Mouse (Mus musculus) thymus, postnatal 10 days (tissue): ENCODE measurements at regions not wholly inside any gene's neighbourhood (a gene's known extent, or its start where the extent isn't known, plus 50 kb on each side); places are given as distances from the start of the nearest gene placed in this dataset.

Source experiments
- DNase-seq, 2 experiments: peaks; one replicate each; pipeline ENCODE4 v3.0.0; 2021; ENCODE audit warnings: low spot score in 2 of 2

DNA sequence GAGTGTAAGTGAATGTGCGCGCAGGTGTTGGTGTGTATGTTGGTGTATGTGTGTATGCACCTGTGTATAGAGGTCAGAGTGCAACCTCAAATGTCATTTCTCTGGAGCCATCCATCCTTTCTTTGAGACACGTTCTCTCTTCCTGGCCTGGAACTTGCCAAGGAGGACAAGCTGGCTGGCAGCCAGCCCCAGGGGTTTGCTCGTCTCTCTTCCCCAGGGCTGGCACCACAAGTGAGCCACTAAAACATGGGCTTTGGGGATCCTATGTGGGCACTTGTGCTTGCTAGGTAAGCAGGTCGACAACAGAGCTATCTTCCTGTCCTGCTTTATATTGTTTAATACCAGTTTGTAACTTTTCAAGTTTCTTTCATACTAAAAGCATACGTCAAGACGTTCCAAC lies 189.8 kb upstream of the Cxcr4 start:
- no peak for DNase-seq

GRCm38 (mm10) chr1:128781311-128781710 lies 189.2 kb upstream of the Cxcr4 start:
- DNase-seq: no peak

DNA sequence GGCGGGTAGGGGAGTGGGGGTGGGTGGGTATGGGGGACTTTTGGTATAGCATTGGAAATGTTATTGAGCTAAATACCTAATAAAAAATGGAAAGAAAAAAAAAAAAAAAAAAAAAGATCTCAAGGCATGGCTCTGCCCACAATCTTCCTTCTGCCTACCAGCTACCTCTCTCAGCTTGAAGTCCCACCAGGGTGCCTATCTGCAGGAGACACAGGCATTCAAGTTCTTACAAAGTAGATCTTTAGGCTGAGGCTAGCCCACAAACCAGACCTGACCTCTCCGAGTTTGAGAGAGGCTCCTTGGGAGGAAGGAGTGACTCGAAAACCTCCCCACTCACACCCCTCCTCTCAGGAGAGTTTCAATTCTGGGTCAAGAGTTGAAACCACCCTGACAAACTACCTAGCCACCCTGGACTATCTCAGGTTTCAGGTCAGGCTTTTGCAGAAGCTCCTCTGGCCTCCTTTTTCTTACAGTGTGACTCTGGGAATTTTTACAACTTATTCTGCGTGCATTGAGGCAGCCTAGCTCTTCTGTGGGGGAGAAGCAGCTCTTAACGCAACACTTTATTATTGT lies 187.6 kb upstream of the Cxcr4 start:
- DNase-seq: no peak

GRCm38 (mm10) chr1:128772440-128772839 lies 180.3 kb upstream of the Cxcr4 start:
- no peak for DNase-seq

GRCm38 (mm10) chr1:128770786-128771185 lies 178.7 kb upstream of the Cxcr4 start:
- DNase-seq: no peak

- no peak for DNase-seq
Observed at GRCm38 (mm10) chr1:128767991-128768390, 175.9 kb upstream of the Cxcr4 start.

- no peak for DNase-seq
Observed at GRCm38 (mm10) chr1:128767415-128767814, 175.3 kb upstream of the Cxcr4 start.

DNA sequence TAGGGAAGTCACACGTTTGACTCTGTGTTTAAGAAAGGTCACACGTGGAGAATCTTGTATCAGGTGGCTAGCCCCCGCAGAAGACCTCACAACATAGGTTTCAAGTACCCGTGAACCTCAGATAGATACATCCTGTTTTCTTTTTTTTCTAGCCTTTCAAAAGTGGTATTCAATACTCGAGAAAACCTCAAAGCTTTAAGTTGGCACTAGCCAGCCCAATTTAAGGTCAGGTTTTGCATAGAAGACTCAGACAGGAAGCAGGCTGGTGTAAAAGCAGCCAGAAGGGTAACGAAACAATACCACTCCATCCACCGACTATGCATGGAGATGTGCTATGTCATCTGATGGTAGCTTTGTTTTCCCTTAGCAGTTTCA lies 174.8 kb upstream of the Cxcr4 start:
- peak in 1 of 2 experiments; percentile 25 for DNase-seq

DNA sequence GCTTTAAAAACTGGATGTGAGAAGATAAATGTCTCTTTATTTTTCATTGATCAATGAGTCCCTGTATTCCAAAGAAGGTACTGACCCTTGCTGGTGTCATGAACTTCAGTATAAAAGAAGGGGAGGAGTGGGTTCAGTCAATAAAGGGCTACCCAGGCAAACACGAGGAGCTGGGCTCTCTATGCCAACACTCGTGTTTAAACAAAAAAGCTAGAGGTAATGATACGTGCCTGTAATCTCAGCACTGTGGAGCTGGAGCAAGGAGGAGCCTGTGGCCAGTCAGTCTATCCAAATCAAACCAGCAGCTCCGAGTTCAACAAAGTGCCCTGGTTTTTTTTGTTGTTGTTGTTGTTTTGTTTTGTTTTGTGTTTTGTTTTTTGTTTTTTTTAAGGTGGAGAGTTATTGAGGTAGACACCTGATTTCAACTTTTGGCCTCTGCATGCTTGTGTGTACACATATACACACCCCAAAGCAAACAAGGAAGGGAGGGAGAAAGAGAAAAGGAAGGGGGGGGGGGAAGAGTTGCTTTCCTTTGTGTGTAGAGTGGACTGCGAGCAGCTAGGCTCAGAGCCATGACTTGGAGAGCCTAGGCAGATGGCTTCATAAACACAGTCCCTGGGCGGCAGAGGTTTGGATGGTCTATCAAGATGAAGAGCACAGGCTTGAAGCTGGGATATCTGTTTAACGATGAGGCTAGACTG lies 174.2 kb upstream of the Cxcr4 start:
- DNase-seq: no peak

DNA sequence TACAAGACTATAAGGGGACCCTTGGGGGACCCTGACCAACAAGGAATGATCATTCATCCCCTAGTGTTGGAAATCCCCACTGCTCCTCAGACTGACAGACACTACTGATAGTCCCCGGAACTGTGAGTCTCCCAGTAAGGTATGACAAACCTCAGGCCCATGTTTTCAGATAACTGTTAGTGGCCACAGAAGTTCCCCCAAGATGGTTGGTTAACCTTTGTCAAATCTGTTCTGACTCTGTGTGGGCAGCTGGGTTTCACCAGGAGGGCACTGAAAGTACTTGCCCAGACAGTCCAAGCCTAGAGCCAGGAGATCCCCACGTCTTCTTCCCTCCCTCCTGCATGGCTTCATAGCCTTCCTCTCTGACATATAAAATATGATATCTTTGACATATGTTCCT lies 173.5 kb upstream of the Cxcr4 start:
- no peak for DNase-seq

GRCm38 (mm10) chr1:128765142-128765541 lies 173.0 kb upstream of the Cxcr4 start:
- DNase-seq: no peak

GRCm38 (mm10) chr1:128762854-128763253 lies 170.8 kb upstream of the Cxcr4 start:
- no peak for DNase-seq

GRCm38 (mm10) chr1:128762076-128762475 lies 170.0 kb upstream of the Cxcr4 start:
- no peak for DNase-seq

DNA sequence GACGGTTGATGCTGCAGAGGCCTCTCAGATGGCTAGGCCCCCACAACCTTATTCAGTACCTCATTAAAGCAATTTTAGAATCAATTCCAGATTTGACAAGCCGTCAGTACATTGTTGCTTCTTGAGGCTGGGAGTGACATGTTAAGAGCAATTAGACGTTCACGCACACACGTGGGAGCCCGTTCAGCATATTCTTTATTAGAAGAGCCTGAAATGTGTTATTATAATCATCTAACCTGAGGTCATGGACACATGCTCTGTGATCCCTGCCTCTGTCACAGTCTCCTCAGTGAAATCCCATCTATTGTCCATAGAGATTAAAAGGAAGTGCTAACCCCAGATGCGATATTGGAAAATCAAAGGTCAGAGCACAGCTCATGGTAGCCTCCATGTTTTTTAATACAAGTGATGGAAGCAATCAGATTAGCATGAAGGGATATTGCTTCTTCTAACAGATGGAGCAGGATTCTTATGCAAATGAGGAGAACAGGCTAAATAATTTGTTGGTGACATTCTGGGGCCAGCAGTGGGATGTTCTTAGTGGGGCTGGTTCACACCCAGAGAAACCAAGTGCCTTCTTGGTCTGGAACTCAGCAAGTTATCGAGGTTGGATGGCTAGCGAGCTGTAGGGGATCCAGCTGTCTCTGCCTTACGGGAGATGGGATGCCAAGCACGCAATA lies 166.8 kb upstream of the Cxcr4 start:
- no peak for DNase-seq

DNA sequence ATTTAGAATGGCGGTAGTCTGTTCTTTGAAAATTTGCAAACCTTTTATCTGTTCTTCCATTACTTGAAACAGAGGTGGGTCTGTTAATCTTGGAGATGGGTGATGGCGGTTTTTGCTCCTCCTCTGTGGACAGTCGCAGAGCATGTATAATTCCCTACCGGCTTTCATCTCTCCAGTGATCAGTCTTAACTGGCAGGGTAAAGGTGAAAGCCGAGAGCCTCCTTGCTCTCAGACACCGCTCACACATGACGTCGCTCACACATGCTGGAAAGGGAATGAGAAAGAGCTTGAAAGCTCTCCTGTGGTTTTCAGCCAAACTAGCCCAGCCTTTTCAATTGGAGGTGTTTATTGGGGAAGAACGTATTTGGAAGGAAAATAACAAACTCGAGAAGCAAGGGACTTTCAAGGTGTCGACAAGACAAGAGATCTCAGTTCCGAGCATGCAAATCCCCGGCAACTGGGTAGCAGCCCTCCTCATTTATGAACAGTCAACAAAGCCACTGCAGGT lies 166.3 kb upstream of the Cxcr4 start:
- no peak for DNase-seq

GRCm38 (mm10) chr1:128753427-128754012 lies 161.4 kb upstream of the Cxcr4 start:
- DNase-seq: no peak

DNA sequence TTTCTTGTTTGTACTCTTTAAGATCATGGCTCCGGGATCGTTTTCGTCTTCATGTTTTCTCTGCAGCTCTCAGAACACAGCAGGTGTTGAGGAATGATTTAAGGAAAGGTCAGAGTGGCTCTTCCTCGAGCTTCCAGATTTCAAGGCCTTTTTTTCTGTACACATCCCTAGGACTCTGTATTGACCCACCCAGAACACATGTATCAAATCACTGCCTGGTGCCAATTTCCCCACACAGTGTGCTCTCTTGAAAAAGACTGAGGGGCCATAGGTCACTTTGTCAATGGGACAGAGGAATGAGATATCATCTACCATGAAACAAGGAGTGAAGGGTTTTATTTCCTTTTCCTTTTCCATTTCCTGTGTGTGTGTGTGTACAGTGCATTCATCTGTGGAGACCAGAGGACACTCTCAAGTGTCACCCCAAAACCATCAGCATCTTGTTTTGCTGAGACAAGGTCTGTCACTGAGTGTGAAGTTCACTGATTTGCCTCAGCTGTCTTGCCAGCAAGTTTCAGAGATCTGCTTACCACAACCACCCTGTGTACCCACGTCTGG lies 157.4 kb upstream of the Cxcr4 start:
- DNase-seq: no peak

- no peak for DNase-seq
Observed at GRCm38 (mm10) chr1:128747196-128747790, 155.2 kb upstream of the Cxcr4 start.

GRCm38 (mm10) chr1:128746461-128747009 lies 154.4 kb upstream of the Cxcr4 start:
- DNase-seq: no peak

DNA sequence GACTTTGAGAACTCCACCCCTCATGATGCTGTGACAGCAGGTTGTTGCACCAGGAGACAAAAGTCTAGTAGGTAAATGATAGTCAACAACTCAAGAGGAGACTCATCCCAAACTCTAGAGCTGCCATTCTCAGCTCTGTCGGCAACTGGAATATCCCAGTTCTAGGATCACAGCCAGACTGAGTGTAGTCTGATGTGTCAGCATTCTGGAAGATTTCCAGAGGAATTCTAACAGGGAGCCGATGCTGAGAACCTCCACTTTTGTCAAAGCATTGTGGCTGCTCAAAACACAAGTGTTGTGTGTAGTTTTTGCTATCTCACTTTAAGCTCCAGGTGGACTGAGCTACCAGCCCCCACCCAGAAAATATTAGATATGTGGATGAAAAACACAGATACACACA lies 148.5 kb upstream of the Cxcr4 start:
- DNase-seq: no peak

GRCm38 (mm10) chr1:128738152-128738551 lies 146.1 kb upstream of the Cxcr4 start:
- no peak for DNase-seq

DNA sequence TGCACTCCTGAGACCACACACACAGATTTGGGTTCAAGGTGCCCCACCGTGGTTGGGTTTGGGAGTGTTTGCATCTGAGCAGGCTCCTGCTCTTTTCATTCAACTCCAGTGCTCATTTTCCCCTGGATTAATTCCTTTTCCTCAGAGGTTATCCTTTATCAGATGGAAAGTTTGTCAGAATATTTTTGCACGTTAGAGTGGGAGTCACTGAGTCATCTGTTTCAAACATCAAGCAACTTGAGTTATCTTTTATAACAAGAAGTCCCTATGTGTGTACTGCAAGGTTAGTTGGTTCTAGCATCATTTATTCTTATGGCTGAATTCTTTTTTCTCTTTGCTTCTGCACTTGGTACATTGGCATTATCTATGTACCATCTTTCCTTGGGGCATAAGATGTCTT lies 142.8 kb upstream of the Cxcr4 start:
- no peak for DNase-seq
